ENCODE assay signal across 17 mouse cellular contexts in genomic region chr9:54776451-54776982, GRCm38 (mm10). TPM values are rescaled to one million over a fixed set of nuclear protein-coding genes. Genes with fewer than 3 reads are reported as not detected.
A peak's percentile ranks its signal among the peaks of the same experiment; 100 is the strongest.
DNase-seq lines count a peak whose midpoint lies in the region; ATAC-seq and TF ChIP-seq lines count a peak whose summit lies in the region.
"Had no signal": no experiment of that assay in that cellular context is flagged by ENCODE, and none has a peak within 500 bp of the region (broad histone marks: within the 10 kb centered on the region; RNA-seq: fewer than 3 reads in every experiment).

No protein-coding gene starts in this region.

- no peak for TF ChIP-seq POLR2A in liver, adult 2 months (IDR thresholded peaks at IDR 0.05; ENCODE audit: extremely low read depth, insufficient read depth, low read length)

- peak; percentile 41 for DNase-seq in embryonic facial prominence, embryonic 14.5 days (ENCODE audit: low spot score)
- DNase-seq in embryonic facial prominence, embryonic 10.5 days (ENCODE audit: low spot score) = no peak
- DNase-seq in liver, adult 2 months (ENCODE audit: extremely low read depth, low read depth, low spot score) = peak; percentile 12
- DNase-seq in liver = no peak
- DNase-seq in brain, adult 2 months (ENCODE audit: low read depth, low spot score) = peak; percentile 20
- no peak for DNase-seq in thymus, postnatal 36 days
- no peak for DNase-seq in kidney, adult 8-10 months
- DNase-seq: adrenal gland, postnatal 36 days; cerebellum, adult 11 months; gastrocnemius, postnatal 36 days; kidney, postnatal 25 days; spleen, adult 18-20 months had no signal

- H3K4me1 ChIP-seq in embryonic facial prominence, embryonic 14.5 days (ENCODE audit: control insufficient read depth, insufficient read depth, low read length) = no peaks in the 10 kb centered on the region
- H3K4me1 ChIP-seq in embryonic facial prominence, embryonic 10.5 days = peaks cover 8% of the 10 kb centered on the region
- H3K4me1 ChIP-seq in liver, adult 2 months (ENCODE audit: control insufficient read depth, insufficient read depth, low read length) = no peaks in the 10 kb centered on the region
- 0 out of 2 replicates have a peak, but pooled peaks cover 6% of the 10 kb centered on the region for H3K4me1 ChIP-seq in intestine, postnatal 0 days (replicated peaks; ENCODE audit: control insufficient read depth, insufficient read depth, low read length)
- H3K4me1 ChIP-seq: forebrain, embryonic 12.5 days; liver, embryonic 15.5 days had no signal

- no peak for ATAC-seq in embryonic facial prominence, embryonic 14.5 days (ENCODE audit: low read depth)
- ATAC-seq in intestine, postnatal 0 days = peak; percentile 94

- H3K9me3 ChIP-seq in embryonic facial prominence, embryonic 14.5 days (ENCODE audit: control insufficient read depth, low read length) = no peaks in the 10 kb centered on the region
- no peaks in the 10 kb centered on the region for H3K9me3 ChIP-seq in embryonic facial prominence, embryonic 10.5 days
- H3K9me3 ChIP-seq in intestine, postnatal 0 days (ENCODE audit: control insufficient read depth) = no peaks in the 10 kb centered on the region
- H3K9me3 ChIP-seq: forebrain, embryonic 12.5 days; liver, embryonic 15.5 days had no signal

- no peaks in the 10 kb centered on the region for H3K27me3 ChIP-seq in embryonic facial prominence, embryonic 14.5 days (replicated peaks; ENCODE audit: control insufficient read depth, insufficient read depth, low read length)
- H3K27me3 ChIP-seq in embryonic facial prominence, embryonic 10.5 days (replicated peaks; ENCODE audit: low read depth, poor library complexity, severe bottlenecking) = no peaks in the 10 kb centered on the region
- no peaks in the 10 kb centered on the region for H3K27me3 ChIP-seq in liver, adult 2 months (ENCODE audit: control insufficient read depth, insufficient read depth, low read length)
- H3K27me3 ChIP-seq in intestine, postnatal 0 days (replicated peaks; ENCODE audit: control insufficient read depth, insufficient read depth, low read length) = no peaks in the 10 kb centered on the region
- H3K27me3 ChIP-seq: forebrain, embryonic 12.5 days had no signal

- H3K9ac ChIP-seq in embryonic facial prominence, embryonic 14.5 days (ENCODE audit: low read depth, low read length) = no peak overlapping the region
- H3K9ac ChIP-seq in liver, adult 2 months (ENCODE audit: low read depth, low read length) = no peak overlapping the region
- no peak overlapping the region for H3K9ac ChIP-seq in intestine, postnatal 0 days (ENCODE audit: low read depth, low read length)
- H3K9ac ChIP-seq: forebrain, embryonic 12.5 days; liver, embryonic 15.5 days had no signal

- H3K27ac ChIP-seq in embryonic facial prominence, embryonic 14.5 days (replicated peaks; ENCODE audit: low read depth, low read length) = no peak overlapping the region
- H3K27ac ChIP-seq in embryonic facial prominence, embryonic 10.5 days (replicated peaks) = no peak overlapping the region
- H3K27ac ChIP-seq in liver, adult 2 months (replicated peaks; ENCODE audit: insufficient read depth, low read depth, low read length) = no peak overlapping the region
- H3K27ac ChIP-seq in intestine, postnatal 0 days (ENCODE audit: low read depth, low read length) = no peak overlapping the region
- H3K27ac ChIP-seq: forebrain, embryonic 12.5 days; liver, embryonic 15.5 days; stomach, postnatal 0 days had no signal

- no peaks in the 10 kb centered on the region for H3K79me2 ChIP-seq in liver, adult 2 months (ENCODE audit: control insufficient read depth, insufficient read depth, low read length)

- TF ChIP-seq CTCF in liver, adult 2 months (IDR thresholded peaks at IDR 0.05; ENCODE audit: low read depth, low read length) = no peak
- no peak for TF ChIP-seq CTCF in intestine, postnatal 0 days (IDR thresholded peaks at IDR 0.05; ENCODE audit: low read depth)

- WGBS in embryonic facial prominence, embryonic 14.5 days = 80% methylated on average over 13 of the region's 13 CpGs
- WGBS in embryonic facial prominence, embryonic 10.5 days = 93% methylated on average over 13 of the region's 13 CpGs
- 79% methylated on average over 13 of the region's 13 CpGs for WGBS in liver, adult 2 months
- WGBS in intestine, postnatal 0 days = 54% methylated on average over 13 of the region's 13 CpGs

- H3K36me3 ChIP-seq in embryonic facial prominence, embryonic 14.5 days (ENCODE audit: control insufficient read depth, insufficient read depth, low read length) = peaks cover 6% of the 10 kb centered on the region; the same call in 1 of the 2 replicates
- H3K36me3 ChIP-seq in embryonic facial prominence, embryonic 10.5 days (replicated peaks) = peaks cover 55% of the 10 kb centered on the region
- no peaks in the 10 kb centered on the region for H3K36me3 ChIP-seq in liver, adult 2 months (ENCODE audit: control insufficient read depth, insufficient read depth, low read length)
- no peaks in the 10 kb centered on the region for H3K36me3 ChIP-seq in intestine, postnatal 0 days (ENCODE audit: control insufficient read depth, insufficient read depth)
- H3K36me3 ChIP-seq: forebrain, embryonic 12.5 days; liver, embryonic 15.5 days had no signal

- H3K4me2 ChIP-seq in embryonic facial prominence, embryonic 14.5 days (ENCODE audit: low read depth, low read length) = no peak overlapping the region
- H3K4me2 ChIP-seq in intestine, postnatal 0 days (replicated peaks; ENCODE audit: low read depth) = peak overlapping the region; percentile 37
- H3K4me2 ChIP-seq: forebrain, embryonic 12.5 days; liver, embryonic 15.5 days; midbrain, embryonic 11.5 days had no signal

- H3K4me3 ChIP-seq in embryonic facial prominence, embryonic 14.5 days (ENCODE audit: low read depth, low read length) = no peak overlapping the region
- no peak overlapping the region for H3K4me3 ChIP-seq in embryonic facial prominence, embryonic 10.5 days
- no peak overlapping the region for H3K4me3 ChIP-seq in liver, adult 2 months (ENCODE audit: insufficient read depth, low read depth, low read length)
- no peak overlapping the region for H3K4me3 ChIP-seq in intestine, postnatal 0 days (ENCODE audit: low read depth, low read length)
- H3K4me3 ChIP-seq: forebrain, embryonic 12.5 days; liver, embryonic 15.5 days had no signal

RNA-seq across cellular contexts. Expression of gene Crabp1, which starts 12.0 kb away (rescaled TPM):
- 389 and 501 TPM in 2 replicates for polyA plus RNA-seq in embryonic facial prominence, embryonic 14.5 days (2014; fragmentation: Nextera tagmentation; extraction: Ambion mirVana)
- 1,341 and 1,562 TPM in 2 replicates for polyA plus RNA-seq in embryonic facial prominence, embryonic 10.5 days (2016; fragmentation: Nextera tagmentation; extraction: Ambion mirVana)
- total RNA-seq in liver, adult 2 months (2014; rRNA removed) = not detected in 2 replicates
- polyA plus RNA-seq in liver, adult 2 months (2012; rRNA removed) = not detected in 2 replicates
- 3.2 and 3.5 TPM in 2 replicates for polyA plus RNA-seq in intestine, postnatal 0 days (2015; fragmentation: Nextera tagmentation; extraction: Ambion mirVana)

RNA-seq across cellular contexts. Expression of gene Wdr61, which starts 42.2 kb away (rescaled TPM):
- polyA plus RNA-seq in embryonic facial prominence, embryonic 14.5 days (2014; fragmentation: Nextera tagmentation; extraction: Ambion mirVana) = 143 and 154 TPM in 2 replicates
- polyA plus RNA-seq in embryonic facial prominence, embryonic 10.5 days (2016; fragmentation: Nextera tagmentation; extraction: Ambion mirVana) = 182 and 188 TPM in 2 replicates
- 83.5 and 86.2 TPM in 2 replicates for total RNA-seq in liver, adult 2 months (2014; rRNA removed)
- polyA plus RNA-seq in liver, adult 2 months (2012; rRNA removed) = 38.4 and 38.6 TPM in 2 replicates
- 108 and 111 TPM in 2 replicates for polyA plus RNA-seq in intestine, postnatal 0 days (2015; fragmentation: Nextera tagmentation; extraction: Ambion mirVana)

Comparison
In these comparisons a context has a peak if more than half of its experiments do, and no peak if none do; other contexts are left out.
1. DNase-seq: peak in embryonic facial prominence, embryonic 14.5 days (single experiment), liver, adult 2 months (single experiment) and brain, adult 2 months (single experiment); none in embryonic facial prominence, embryonic 10.5 days (single experiment), liver (single experiment), thymus, postnatal 36 days (0 of 2) and kidney, adult 8-10 months (0 of 2).
2. RNA of gene Crabp1, which starts 12.0 kb away (polyA plus RNA-seq): 1,341 to 1,562 TPM in embryonic facial prominence, embryonic 10.5 days and 389 to 501 TPM in embryonic facial prominence, embryonic 14.5 days; 3.2 to 3.5 TPM in intestine, postnatal 0 days and not detected in liver, adult 2 months; every median in the first group is over 10 times any median in the second.